Mouse (Mus musculus) adrenal gland, postnatal 25 days (tissue): ENCODE results near the gene Stpg4. TPM values are rescaled to one million over a fixed set of nuclear protein-coding genes. Genes with fewer than 3 reads are reported as not detected.

Experiments used
- DNase-seq: peaks from one replicate; pipeline ENCODE4 v3.0.0; 2021; ENCODE audit warnings: mixed read lengths
- total RNA-seq: library from RNA; stranded (reverse); gene quantifications from 2 replicates; pipeline ENCODE4 v1.2.3, GENCODE M21; 2021

The Stpg4 gene
- total RNA-seq, 1 experiment from 2014 or later: not detected

DNA sequence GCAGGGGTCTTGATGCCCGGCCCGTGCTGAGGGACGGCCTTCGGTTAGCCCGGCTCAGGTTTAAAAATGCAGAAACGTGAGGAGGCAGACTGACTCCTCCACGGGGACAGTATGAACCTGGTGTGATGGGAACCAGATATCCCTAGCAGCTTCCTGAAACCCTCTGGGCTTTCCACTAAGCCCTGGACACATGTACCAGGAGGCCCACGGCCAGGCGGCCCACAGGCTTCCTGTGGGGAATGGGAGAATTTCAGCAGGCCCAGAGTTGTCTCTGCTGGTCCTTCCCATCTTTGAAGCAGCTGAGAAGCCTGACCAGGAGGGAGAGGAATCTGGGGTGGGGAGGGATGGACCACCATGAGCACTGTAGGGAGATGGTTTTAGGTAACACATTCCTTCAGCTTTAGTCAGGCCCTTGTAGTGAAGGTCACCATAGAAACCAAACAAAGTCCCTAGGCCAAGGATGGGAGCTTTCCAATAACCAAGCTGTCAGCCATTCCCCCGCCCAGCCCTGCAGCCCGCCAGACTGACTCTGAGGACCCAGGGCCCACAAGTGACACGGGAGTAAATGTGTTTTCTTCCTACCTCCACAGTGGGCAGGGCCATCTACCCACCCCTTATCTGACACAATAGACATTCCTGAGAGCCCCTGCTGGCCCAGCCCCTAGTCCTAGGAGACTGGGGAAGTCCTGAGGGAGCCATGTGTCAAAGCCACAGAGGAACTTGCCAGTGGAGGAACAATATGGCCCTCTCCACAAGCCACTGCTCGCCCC lies 76.9 kb downstream of the Stpg4 start:
- DNase-seq: no peak

DNA sequence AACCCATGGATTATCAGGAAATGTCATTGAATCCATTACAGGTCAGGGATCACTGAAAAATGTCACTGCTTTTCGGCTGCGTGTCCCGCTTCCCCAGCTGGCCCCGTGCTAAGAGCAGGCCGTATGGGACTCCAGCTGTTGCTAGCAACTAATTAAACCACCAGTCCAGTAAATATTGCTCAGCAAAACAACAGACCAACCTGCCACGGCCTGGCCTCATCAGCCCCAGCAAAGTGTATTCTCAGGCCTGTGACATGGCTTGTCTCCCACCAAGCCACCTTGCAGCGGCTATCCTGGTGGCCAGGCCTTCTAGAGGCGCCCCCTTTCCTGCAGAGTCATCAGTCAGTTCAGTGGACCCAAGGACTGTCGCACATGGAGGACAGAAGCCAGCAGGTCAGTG lies 78.0 kb downstream of the Stpg4 start:
- no peak for DNase-seq

DNA sequence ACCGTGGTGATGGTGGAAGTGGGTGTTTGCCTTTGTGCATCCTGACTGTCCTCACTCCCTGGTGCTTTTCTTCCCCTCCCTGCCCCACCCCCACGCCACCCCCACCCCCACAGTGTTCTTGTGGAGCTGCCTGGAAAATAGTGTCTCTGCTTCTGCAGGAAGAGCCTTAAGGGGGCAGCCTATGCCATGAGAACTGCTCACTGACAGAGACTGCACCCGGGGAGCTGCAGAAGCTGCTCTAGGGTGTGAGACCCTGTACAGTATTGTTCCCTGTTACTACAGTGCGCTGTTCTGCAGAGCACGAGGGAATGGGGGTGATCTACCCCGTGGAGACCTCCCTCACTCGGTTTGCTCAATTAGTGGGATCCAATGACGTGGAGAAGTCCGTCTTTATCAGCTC lies 78.5 kb downstream of the Stpg4 start:
- DNase-seq: no peak

DNA sequence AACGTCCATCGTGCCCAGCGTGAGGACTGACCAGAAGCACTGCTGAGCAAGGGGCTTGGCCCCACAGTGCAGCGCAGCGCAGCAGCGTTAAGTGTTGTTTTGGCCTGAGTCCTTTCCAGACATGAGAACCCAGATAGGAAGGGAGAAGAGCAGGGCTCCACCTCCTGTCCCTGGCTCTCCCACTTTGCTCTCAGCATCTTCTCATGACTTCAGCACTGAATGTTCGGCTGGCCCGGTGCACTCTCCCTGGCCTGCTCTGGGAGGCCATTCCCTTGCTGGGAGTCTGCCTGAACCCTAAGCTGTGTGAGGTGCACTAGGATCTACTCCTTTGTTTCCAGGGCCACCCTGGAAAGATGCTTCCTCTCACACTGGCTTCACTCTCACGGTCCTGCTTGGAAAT lies 79.2 kb downstream of the Stpg4 start:
- no peak for DNase-seq

DNA sequence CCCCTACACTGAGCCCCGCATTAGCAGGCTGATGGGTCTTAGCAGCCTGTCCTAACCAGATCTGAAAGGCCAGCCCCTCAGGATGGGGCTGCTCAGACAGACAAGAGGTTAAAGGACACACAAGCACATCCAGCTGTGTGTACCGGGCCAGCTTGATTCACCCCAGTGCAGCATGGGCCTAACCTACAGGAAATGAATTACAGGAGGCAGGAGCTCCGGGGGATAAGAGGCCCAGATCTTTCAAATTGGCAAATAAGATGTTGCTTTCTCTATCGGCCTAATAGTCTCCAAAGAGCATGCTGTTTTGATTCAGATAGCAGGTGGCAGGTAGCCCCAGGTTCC lies 82.3 kb downstream of the Stpg4 start:
- DNase-seq: no peak

DNA sequence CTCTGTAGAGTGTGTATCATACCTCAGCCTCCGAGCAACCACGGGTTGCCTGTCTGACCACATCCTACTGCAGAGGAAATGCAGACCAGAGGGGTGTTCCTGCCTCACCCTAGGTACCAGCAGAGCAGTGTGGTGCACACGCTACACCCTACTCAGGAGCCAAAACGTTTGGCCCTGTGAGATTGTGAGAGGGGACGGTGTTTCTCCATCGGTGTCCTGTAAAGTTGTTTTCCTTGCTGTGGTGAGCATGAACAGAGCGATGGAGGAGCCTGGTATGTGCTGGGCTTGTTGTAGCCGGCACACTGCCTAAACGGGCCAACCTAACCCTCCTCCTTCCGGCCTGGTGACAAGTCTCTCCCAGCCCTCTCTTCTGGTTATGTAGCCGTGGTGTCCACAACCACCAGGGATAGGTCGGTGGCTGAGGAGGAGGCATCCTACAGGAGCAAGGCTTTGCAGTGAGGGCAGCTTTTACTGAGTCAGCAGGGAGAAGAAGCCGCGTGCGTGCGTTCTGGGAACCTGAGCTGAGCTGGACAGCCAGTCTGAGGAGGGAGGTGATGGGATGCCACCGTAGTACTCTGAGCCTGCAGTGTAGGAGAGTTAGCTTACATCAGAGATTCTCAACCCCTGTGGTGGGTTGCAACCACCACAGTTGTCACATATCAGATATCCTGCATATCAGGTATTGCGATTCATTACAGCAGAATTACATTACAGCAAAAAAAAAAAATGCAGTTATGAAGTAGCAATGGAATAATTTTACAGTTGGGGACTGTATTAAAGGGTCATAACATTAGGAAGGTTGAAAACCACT lies 82.9 kb downstream of the Stpg4 start:
- DNase-seq: no peak

DNA sequence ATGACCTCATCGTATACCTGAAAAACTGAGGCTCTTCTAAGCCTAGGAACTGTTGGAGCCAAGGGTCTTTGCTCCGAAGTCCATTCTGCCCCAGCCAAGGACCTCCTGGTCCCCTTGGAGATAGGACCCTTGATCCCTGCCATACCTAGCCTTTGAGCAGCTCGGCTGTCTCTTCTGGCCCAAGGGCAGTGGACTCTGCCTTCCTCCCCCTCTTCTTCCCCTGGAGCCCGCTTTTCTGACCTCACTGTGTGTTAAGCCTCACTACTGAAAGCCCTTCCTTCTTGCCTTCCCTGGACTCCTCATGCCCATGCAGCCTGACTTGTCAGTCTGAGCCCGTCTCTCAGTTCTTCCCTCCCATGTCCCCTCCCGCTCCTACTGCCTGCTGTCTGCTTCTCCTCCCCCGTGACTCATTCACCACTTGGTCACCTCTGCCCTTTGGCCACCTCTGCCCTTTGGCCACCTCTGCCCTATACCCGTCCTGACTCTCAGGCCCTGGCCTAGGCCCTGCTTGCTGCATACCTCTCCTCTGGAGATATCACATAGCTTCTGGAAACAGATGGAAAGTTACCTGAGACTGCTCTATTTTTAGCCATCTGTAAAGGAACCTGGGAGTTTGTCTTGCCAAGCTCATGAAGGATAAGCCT lies 84.4 kb downstream of the Stpg4 start:
- DNase-seq: no peak

Other genes starting within 250 kb of the Stpg4 start
- 264 and 267 TPM in 2 replicates for gene Mcfd2, start 161.8 kb downstream of the Stpg4 start, total RNA-seq
- 7.8 and 12.3 TPM in 2 replicates for gene Ttc7, start 144.9 kb downstream of the Stpg4 start, total RNA-seq
- gene Calm2, start 19.2 kb upstream of the Stpg4 start, total RNA-seq: 525 and 582 TPM in 2 replicates
- not detected in 2 replicates for gene Epcam, start 208.2 kb upstream of the Stpg4 start, total RNA-seq
- gene Msh2, start 244.6 kb upstream of the Stpg4 start, total RNA-seq: 24.7 and 31.0 TPM in 2 replicates